Mouse (Mus musculus) thymus, postnatal 14 days (tissue): Measurements from ENCODE around the gene Pilrb2.

Experiments
- DNase-seq: peaks from one replicate; pipeline ENCODE4 v3.0.0; 2021

Pilrb2 gene

DNA sequence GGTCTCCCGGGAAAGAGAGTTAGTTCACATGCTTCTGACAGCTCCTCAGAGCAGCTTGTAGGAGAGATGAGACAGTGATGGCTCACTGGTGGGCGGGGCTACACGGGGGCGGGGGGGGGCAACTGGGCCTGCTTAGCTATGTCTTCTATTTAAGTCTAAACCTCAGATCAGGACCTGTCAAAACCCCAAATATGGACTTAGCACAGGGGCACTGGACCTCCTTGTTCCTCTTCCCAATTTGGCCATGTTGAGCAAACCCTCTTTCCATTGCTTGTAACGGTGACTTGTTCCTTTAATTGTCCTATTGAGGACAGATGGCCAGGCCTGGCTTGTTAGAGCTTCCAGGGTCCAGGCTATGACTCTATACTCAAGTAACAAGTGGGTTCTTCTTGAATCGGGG lies 40.1 kb downstream of the Pilrb2 start:
- DNase-seq = no peak

- no peak for DNase-seq
Observed at GRCm38 (mm10) chr5:137831106-137831505, 40.5 kb downstream of the Pilrb2 start.

DNA sequence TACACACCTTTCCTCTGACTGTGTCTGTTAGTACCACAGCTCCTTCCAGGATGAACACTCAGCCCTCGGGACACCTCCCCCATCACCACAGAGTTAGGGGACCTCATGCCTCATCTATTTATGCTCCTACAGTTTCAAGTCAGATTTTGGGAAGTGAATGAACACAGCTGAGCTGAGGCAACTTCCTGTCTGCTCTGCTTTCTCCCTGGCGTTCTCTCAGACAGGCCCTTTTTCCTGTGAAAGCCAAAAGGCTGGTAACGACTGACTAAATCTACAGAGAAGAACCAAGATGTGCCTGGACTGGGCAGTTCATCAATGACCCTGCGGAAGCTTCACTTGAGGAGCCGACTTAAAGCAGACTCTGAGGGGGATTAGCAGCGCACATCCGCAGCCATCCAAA lies 41.4 kb downstream of the Pilrb2 start:
- no peak for DNase-seq

- no peak for DNase-seq
Observed at GRCm38 (mm10) chr5:137828694-137829093, 42.9 kb downstream of the Pilrb2 start.

DNA sequence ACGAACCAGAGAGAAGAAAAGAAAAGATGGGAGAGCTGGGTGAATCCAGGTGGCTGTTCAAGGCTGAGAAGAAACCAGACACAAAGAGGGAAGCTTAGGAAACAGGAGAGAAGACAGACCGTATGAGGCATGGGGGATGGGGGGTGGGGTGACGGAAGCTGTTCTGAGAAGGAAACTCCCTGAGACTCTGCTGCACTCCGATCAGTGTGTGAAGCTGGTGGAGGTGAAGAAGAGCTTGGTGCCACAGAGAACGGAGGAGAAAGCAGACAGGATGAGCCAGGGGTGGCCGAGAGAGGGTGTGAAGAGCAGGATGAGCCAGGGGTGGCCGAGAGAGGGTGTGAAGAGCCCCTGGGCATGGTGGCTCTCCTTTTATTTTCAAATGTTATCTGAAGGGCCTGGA lies 45.2 kb downstream of the Pilrb2 start:
- no peak for DNase-seq

DNA sequence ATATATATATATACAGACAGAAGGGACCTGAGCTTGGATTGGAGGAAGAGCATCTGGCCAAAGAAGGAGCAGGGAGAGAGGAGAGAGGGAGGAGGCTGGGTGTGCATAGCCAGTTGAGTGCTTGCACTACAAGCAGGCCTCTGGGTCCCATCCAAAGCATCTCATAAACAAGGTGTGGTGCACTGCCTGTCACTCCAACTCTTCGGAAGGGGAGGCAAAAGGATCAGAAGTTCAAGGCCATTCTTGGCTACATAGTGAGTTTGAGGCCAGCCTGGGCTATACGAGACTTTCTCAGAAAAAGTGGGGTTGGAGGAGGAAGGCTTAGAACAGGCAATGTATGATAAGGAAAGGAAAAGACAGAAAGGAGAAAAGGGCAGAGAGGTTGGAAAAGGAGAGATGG lies 45.6 kb downstream of the Pilrb2 start:
- DNase-seq = no peak

DNA sequence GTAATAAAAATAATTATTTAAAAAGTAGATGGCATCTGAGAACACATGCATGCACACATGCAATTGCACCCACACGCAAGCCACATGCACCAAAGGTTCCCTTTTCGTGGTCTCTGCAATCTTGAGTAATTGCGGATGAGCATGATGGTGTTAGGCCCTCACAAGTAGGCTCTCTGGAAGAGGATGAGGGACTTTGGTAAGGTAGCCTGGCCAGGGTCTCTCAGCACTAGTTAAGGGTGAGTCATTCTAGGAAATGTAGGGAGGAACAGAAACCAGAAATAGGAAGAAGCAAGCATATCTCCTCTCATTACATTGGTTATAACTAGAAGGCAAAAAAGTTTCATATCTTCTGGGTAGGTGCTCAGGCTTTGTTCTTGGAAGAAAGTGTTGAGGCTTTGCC lies 46.6 kb downstream of the Pilrb2 start:
- no peak for DNase-seq

DNA sequence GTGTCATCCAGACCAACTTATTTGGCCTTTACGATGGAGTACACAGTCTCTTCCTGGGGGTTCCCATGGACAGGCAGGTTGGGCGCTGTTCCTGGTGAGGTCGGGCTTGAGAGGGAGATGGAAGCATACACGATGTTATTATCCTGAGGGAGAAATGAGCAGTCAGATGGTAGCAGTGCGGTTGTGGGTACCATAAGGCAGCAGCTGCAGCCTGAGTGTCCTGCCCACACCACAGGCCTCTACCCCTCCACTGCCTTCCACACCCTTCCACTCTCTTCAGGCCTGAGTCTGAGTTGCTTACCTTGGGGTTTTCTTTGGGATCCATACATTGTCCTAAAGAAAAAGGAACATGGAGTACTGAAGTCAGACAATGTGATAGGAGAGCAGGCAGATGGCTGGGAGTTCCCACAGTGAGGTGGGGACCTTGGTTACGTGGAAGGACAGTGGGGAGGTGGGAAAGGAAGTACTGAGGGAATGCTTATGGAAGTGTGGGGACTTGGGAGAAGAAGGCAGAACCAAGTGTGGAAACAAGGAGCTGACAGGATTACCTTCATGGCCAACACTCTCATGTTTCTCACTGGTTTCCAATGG lies 48.1 kb downstream of the Pilrb2 start:
- no peak for DNase-seq

DNA sequence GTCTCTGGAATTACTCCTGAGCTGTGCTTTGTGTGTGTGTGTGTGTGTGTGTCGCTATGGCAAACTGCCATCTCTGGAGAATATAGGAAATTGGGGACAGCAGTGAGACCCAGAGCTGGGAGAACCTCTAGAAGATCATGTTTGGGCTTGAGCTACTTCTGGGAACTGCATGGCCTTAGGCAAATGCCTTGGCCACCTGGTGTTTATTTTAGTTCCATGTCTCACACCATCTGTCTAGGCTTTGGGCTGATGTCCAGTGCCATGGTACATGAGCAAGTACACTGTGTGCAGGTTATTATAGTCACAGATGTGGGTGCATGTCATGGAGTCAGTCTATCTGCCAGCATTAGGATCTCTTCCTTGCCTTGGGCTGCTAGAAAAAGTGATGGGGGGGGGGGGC lies 49.0 kb downstream of the Pilrb2 start:
- DNase-seq = no peak

GRCm38 (mm10) chr5:137822126-137822525 lies 49.5 kb downstream of the Pilrb2 start:
- no peak for DNase-seq

GRCm38 (mm10) chr5:137817466-137818222 lies 54.0 kb downstream of the Pilrb2 start:
- DNase-seq = no peak
